Mouse (Mus musculus): ENCODE measurements around the gene Ssx2ip.

DNA sequence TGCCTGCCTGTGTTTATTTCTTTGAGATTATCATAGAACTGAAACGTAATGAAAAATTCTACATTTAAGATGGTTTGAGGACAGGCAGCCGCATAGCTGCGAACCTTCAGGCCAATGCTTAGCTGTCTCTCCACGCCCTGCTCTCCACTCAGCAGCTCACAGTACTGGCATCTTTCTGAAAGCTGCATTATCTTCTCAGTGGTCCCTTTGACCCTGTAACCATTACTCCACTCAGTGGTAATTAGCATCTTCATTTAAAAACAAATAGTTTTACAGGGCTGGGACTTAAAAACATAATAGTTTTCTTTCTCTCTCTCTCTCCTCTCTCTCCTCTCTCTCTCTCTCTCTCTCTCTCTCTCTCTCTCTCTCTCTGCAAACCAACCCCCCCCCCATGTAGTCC lies 68.2 kb downstream of the Ssx2ip start:
- TF ChIP-seq POLR2A (IDR thresholded peaks at IDR 0.05; ENCODE audit: insufficient read depth, low read depth, low read length): no peak
- no peak for TF ChIP-seq CTCF (IDR thresholded peaks at IDR 0.05; ENCODE audit: insufficient read depth, low read depth, low read length)
